ENCODE assay signal across 8 mouse cellular contexts in the genomic region with DNA sequence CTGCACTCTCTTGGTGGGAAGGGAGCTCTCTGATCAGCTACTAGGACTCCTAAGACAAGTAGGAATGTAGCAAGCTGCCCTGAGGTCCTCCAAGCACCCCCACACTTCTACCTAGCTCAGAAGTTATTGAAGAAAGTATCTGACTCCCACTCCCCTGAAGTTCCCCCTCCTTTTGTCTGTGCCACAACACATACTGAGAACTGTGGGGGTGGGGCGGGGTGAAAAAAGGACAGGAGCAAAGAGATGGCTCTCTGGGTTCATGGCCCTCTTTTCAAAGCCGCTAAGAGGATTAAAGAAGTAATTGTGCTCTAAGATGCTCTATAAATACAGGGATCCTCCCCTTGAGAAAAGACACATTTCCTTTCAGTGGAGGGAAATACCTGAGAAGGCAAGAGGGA.
DNase-seq lines count a peak whose midpoint lies in the region; ATAC-seq lines count a peak whose summit lies in the region.

No protein-coding gene starts in this region.

- 0 out of 2 replicates have a peak overlapping the region, but pooled peaks have one; percentile 37 for H3K27ac ChIP-seq in hindbrain, embryonic 15.5 days (replicated peaks)

- H3K36me3 ChIP-seq in hindbrain, embryonic 15.5 days: no peaks in the 10 kb centered on the region

- no peak; the same call in 1 of the 2 replicates for ATAC-seq in hindbrain, embryonic 15.5 days (ENCODE audit: low FRiP score, low read depth)

- DNase-seq in embryo, embryonic 10.5 days (ENCODE audit: low spot score): peak; percentile 29
- no peak for DNase-seq in embryo, embryonic 10 days (ENCODE audit: low spot score)
- DNase-seq in kidney, postnatal 4 days: peak; percentile 50 to 67
- DNase-seq in kidney, adult 18-20 months: no peak
- peak; percentile 9 for DNase-seq in naive thymus-derived CD4-positive, alpha-beta T cell, adult 2 months (ENCODE audit: low read depth)
- no peak for DNase-seq in ovary, postnatal 14 days (ENCODE audit: low spot score)
- no peak for DNase-seq in frontal cortex, postnatal 10 days (ENCODE audit: low spot score in 2 of 2)

- 29% methylated on average over 2 of the region's 2 CpGs for WGBS in hindbrain, embryonic 15.5 days

- H3K4me1 ChIP-seq in hindbrain, embryonic 15.5 days (replicated peaks): peaks cover 16% of the 10 kb centered on the region

- H3K4me2 ChIP-seq in hindbrain, embryonic 15.5 days: no peak overlapping the region

- H3K9me3 ChIP-seq in hindbrain, embryonic 15.5 days: no peaks in the 10 kb centered on the region

- no peak overlapping the region for H3K4me3 ChIP-seq in hindbrain, embryonic 15.5 days

- no peaks in the 10 kb centered on the region for H3K27me3 ChIP-seq in hindbrain, embryonic 15.5 days

- H3K9ac ChIP-seq in hindbrain, embryonic 15.5 days: no peak overlapping the region

Comparison
In these comparisons a context has a peak if more than half of its experiments do, and no peak if none do; other contexts are left out.
1. DNase-seq: peak in embryo, embryonic 10.5 days (single experiment), kidney, postnatal 4 days (2 of 2) and naive thymus-derived CD4-positive, alpha-beta T cell, adult 2 months (single experiment); none in embryo, embryonic 10 days (single experiment), kidney, adult 18-20 months (single experiment), ovary, postnatal 14 days (single experiment) and frontal cortex, postnatal 10 days (0 of 2).